ENCODE assay signal across 22 mouse cellular contexts in genomic region chr2:174500814-174501503, GRCm38 (mm10). TPM values are rescaled to one million over a fixed set of nuclear protein-coding genes. Genes with fewer than 3 reads are reported as not detected.
DNase-seq lines count a peak whose midpoint lies in the region; ATAC-seq and TF ChIP-seq lines count a peak whose summit lies in the region.
"Had no signal": no experiment of that assay in that cellular context is flagged by ENCODE, and none has a peak within 500 bp of the region (broad histone marks: within the 10 kb centered on the region; RNA-seq: fewer than 3 reads in every experiment).

No protein-coding gene starts in this region.

- DNase-seq in midbrain, embryonic 11.5 days (ENCODE audit: low spot score, missing footprints), result no peak
- no peak for DNase-seq in midbrain, embryonic 10.5 days (ENCODE audit: low spot score)
- DNase-seq in forelimb bud, embryonic 11.5 days (ENCODE audit: low read depth, low spot score), result peak; percentile 23
- no peak for DNase-seq in T-cell, adult 2 months (ENCODE audit: low spot score)
- no peak for DNase-seq in thymus, adult 2 months
- DNase-seq in right cerebral cortex, postnatal 14 days, result no peak
- DNase-seq: adrenal gland, postnatal 25 days; cerebellum, adult 8-10 months; gastrocnemius, postnatal 14 days; kidney, adult 2 months; kidney, postnatal 14 days; lung, adult 2 months; right cerebral cortex, postnatal 4 days; thymus, postnatal 36 days had no signal

- no peak overlapping the region for H3K9ac ChIP-seq in midbrain, embryonic 11.5 days (ENCODE audit: low read length)
- H3K9ac ChIP-seq in limb, embryonic 12.5 days (replicated peaks), result no peak overlapping the region
- H3K9ac ChIP-seq in neural tube, embryonic 14.5 days (replicated peaks; ENCODE audit: low read depth, low read length), result no peak overlapping the region

- TF ChIP-seq CTCF in thymus, adult 2 months (IDR thresholded peaks at IDR 0.05; ENCODE audit: borderline replicate concordance, control insufficient read depth, extremely low read depth, insufficient read depth, low read length, poor library complexity), result no peak

- no peaks in the 10 kb centered on the region for H3K36me3 ChIP-seq in midbrain, embryonic 11.5 days (ENCODE audit: control insufficient read depth, insufficient read depth, low read length)
- no peaks in the 10 kb centered on the region for H3K36me3 ChIP-seq in midbrain, embryonic 10.5 days
- no peaks in the 10 kb centered on the region for H3K36me3 ChIP-seq in limb, embryonic 12.5 days
- H3K36me3 ChIP-seq in neural tube, embryonic 14.5 days (ENCODE audit: control insufficient read depth, insufficient read depth, low read length), result no peaks in the 10 kb centered on the region
- H3K36me3 ChIP-seq in thymus, adult 2 months (ENCODE audit: control insufficient read depth, insufficient read depth, low read length), result no peaks in the 10 kb centered on the region

- H3K9me3 ChIP-seq in midbrain, embryonic 11.5 days (ENCODE audit: control insufficient read depth, low read length), result no peaks in the 10 kb centered on the region
- H3K9me3 ChIP-seq in midbrain, embryonic 10.5 days (replicated peaks), result no peaks in the 10 kb centered on the region
- H3K9me3 ChIP-seq in limb, embryonic 12.5 days, result no peaks in the 10 kb centered on the region
- no peaks in the 10 kb centered on the region for H3K9me3 ChIP-seq in neural tube, embryonic 14.5 days (ENCODE audit: control insufficient read depth, low read length)

- peak; percentile 72; the same call in 1 of the 2 replicates for ATAC-seq in midbrain, embryonic 11.5 days (ENCODE audit: low FRiP score)
- peak; percentile 59; the same call in 1 of the 2 replicates for ATAC-seq in limb, embryonic 12.5 days (ENCODE audit: insufficient number of reproducible peaks, insufficient read depth, low FRiP score, low TSS enrichment, low read depth)
- peak; percentile 80 for ATAC-seq in neural tube, embryonic 14.5 days (ENCODE audit: low read depth)
- ATAC-seq: Patski had no signal

- H3K27me3 ChIP-seq in midbrain, embryonic 11.5 days (ENCODE audit: control insufficient read depth, insufficient read depth, low read length), result no peaks in the 10 kb centered on the region
- H3K27me3 ChIP-seq in midbrain, embryonic 10.5 days (ENCODE audit: low read depth, poor library complexity, severe bottlenecking), result no peaks in the 10 kb centered on the region
- no peaks in the 10 kb centered on the region for H3K27me3 ChIP-seq in limb, embryonic 12.5 days
- H3K27me3 ChIP-seq in neural tube, embryonic 14.5 days (ENCODE audit: control insufficient read depth, insufficient read depth, low read length), result no peaks in the 10 kb centered on the region
- no peaks in the 10 kb centered on the region for H3K27me3 ChIP-seq in thymus, adult 2 months (ENCODE audit: control insufficient read depth, insufficient read depth, low read length)

- no peak overlapping the region for H3K4me3 ChIP-seq in midbrain, embryonic 11.5 days (ENCODE audit: low read depth, low read length)
- H3K4me3 ChIP-seq in midbrain, embryonic 10.5 days, result no peak overlapping the region
- no peak overlapping the region for H3K4me3 ChIP-seq in limb, embryonic 12.5 days (replicated peaks)
- no peak overlapping the region for H3K4me3 ChIP-seq in neural tube, embryonic 14.5 days (ENCODE audit: low read depth, low read length)
- H3K4me3 ChIP-seq in thymus, adult 2 months (ENCODE audit: control insufficient read depth, insufficient read depth, low read length), result no peak overlapping the region

- WGBS in midbrain, embryonic 11.5 days, result 86% methylated on average over 14 of the region's 14 CpGs
- 87% methylated on average over 14 of the region's 14 CpGs for WGBS in midbrain, embryonic 10.5 days
- WGBS in limb, embryonic 12.5 days, result 57% methylated on average over 14 of the region's 14 CpGs
- WGBS in neural tube, embryonic 14.5 days, result 64% methylated on average over 14 of the region's 14 CpGs
- 96% methylated on average over 14 of the region's 14 CpGs for WGBS in thymus, adult 2 months

- no peak overlapping the region for H3K27ac ChIP-seq in midbrain, embryonic 11.5 days (ENCODE audit: low read depth, low read length)
- H3K27ac ChIP-seq in midbrain, embryonic 10.5 days (replicated peaks), result no peak overlapping the region
- no peak overlapping the region for H3K27ac ChIP-seq in limb, embryonic 12.5 days
- H3K27ac ChIP-seq in neural tube, embryonic 14.5 days (ENCODE audit: low read depth, low read length), result no peak overlapping the region
- no peak overlapping the region for H3K27ac ChIP-seq in thymus, adult 2 months (ENCODE audit: control insufficient read depth, insufficient read depth, low read length)
- H3K27ac ChIP-seq: macrophage had no signal

- H3K4me1 ChIP-seq in midbrain, embryonic 11.5 days (ENCODE audit: control insufficient read depth, insufficient read depth, low read length), result no peaks in the 10 kb centered on the region
- H3K4me1 ChIP-seq in midbrain, embryonic 10.5 days, result no peaks in the 10 kb centered on the region
- peaks cover 20% of the 10 kb centered on the region for H3K4me1 ChIP-seq in limb, embryonic 12.5 days (replicated peaks)
- no peaks in the 10 kb centered on the region for H3K4me1 ChIP-seq in neural tube, embryonic 14.5 days (ENCODE audit: control insufficient read depth, insufficient read depth, low read length)
- H3K4me1 ChIP-seq in thymus, adult 2 months (replicated peaks; ENCODE audit: control insufficient read depth, insufficient read depth, low read length), result no peaks in the 10 kb centered on the region

- no peak for TF ChIP-seq POLR2A in thymus, adult 2 months (IDR thresholded peaks at IDR 0.05; ENCODE audit: control insufficient read depth, extremely low read depth, insufficient read depth, low read length, poor library complexity)

- no peak overlapping the region for H3K4me2 ChIP-seq in midbrain, embryonic 11.5 days
- no peak overlapping the region for H3K4me2 ChIP-seq in limb, embryonic 12.5 days
- H3K4me2 ChIP-seq in neural tube, embryonic 14.5 days (ENCODE audit: low read depth, low read length), result no peak overlapping the region
- H3K4me2 ChIP-seq: liver, embryonic 11.5 days had no signal

RNA-seq across cellular contexts. Expression of gene Prelid3b, which starts 28.1 kb away (rescaled TPM):
- 129 and 130 TPM in 2 replicates for polyA plus RNA-seq in midbrain, embryonic 11.5 days (2014; fragmentation: Nextera tagmentation; extraction: Ambion mirVana)
- 125 and 132 TPM in 2 replicates for polyA plus RNA-seq in midbrain, embryonic 10.5 days (2016; fragmentation: Nextera tagmentation; extraction: Ambion mirVana)
- polyA plus RNA-seq in limb, embryonic 12.5 days (2016; fragmentation: Nextera tagmentation; extraction: Ambion mirVana), result 103 and 111 TPM in 2 replicates
- 111 and 112 TPM in 2 replicates for polyA plus RNA-seq in neural tube, embryonic 14.5 days (2014; fragmentation: Nextera tagmentation; extraction: Ambion mirVana)
- polyA plus RNA-seq in thymus, adult 2 months (2012; rRNA removed), result 62.8 and 67.4 TPM in 2 replicates

RNA-seq across cellular contexts. Expression of gene Atp5e, which starts 37.1 kb away (rescaled TPM):
- 694 and 705 TPM in 2 replicates for polyA plus RNA-seq in midbrain, embryonic 11.5 days (2014; fragmentation: Nextera tagmentation; extraction: Ambion mirVana)
- 569 and 605 TPM in 2 replicates for polyA plus RNA-seq in midbrain, embryonic 10.5 days (2016; fragmentation: Nextera tagmentation; extraction: Ambion mirVana)
- polyA plus RNA-seq in limb, embryonic 12.5 days (2016; fragmentation: Nextera tagmentation; extraction: Ambion mirVana), result 805 and 852 TPM in 2 replicates
- polyA plus RNA-seq in neural tube, embryonic 14.5 days (2014; fragmentation: Nextera tagmentation; extraction: Ambion mirVana), result 794 and 891 TPM in 2 replicates
- polyA plus RNA-seq in thymus, adult 2 months (2012; rRNA removed), result 273 and 315 TPM in 2 replicates

RNA-seq across cellular contexts. Expression of gene Tubb1, which starts 50.5 kb away (rescaled TPM):
- polyA plus RNA-seq in midbrain, embryonic 11.5 days (2014; fragmentation: Nextera tagmentation; extraction: Ambion mirVana), result 5.3 and 6.8 TPM in 2 replicates
- polyA plus RNA-seq in midbrain, embryonic 10.5 days (2016; fragmentation: Nextera tagmentation; extraction: Ambion mirVana), result 4.3 and 6.1 TPM in 2 replicates
- polyA plus RNA-seq in limb, embryonic 12.5 days (2016; fragmentation: Nextera tagmentation; extraction: Ambion mirVana), result 4.3 and 5.2 TPM in 2 replicates
- 0.19 and 0.68 TPM in 2 replicates for polyA plus RNA-seq in neural tube, embryonic 14.5 days (2014; fragmentation: Nextera tagmentation; extraction: Ambion mirVana)
- 0.48 and 1.6 TPM in 2 replicates for polyA plus RNA-seq in thymus, adult 2 months (2012; rRNA removed)
- polyA plus RNA-seq: C2C12; cortical plate, adult 2 months; frontal cortex, adult 2 months; Patski had no signal
